Mouse (Mus musculus): ENCODE results near the gene Traf3ip1. TPM values are rescaled to one million over a fixed set of nuclear protein-coding genes. Genes with fewer than 3 reads are reported as not detected.

The Traf3ip1 gene
- total RNA-seq, 1 experiment from 2014 or later: 12.1 TPM

GRCm38 (mm10) chr1:91533961-91534723 lies 39.7 kb downstream of the Traf3ip1 start:
- no peak for DNase-seq

GRCm38 (mm10) chr1:91537786-91538569 lies 43.5 kb downstream of the Traf3ip1 start:
- DNase-seq: no peak

GRCm38 (mm10) chr1:91538570-91538929 lies 44.1 kb downstream of the Traf3ip1 start:
- no peak for DNase-seq

- no peak for DNase-seq
These were observed 44.8 kb downstream of the Traf3ip1 start for GRCm38 (mm10) chr1:91539246-91539645.

GRCm38 (mm10) chr1:91539704-91540270 lies 45.3 kb downstream of the Traf3ip1 start:
- DNase-seq: no peak

GRCm38 (mm10) chr1:91540271-91540826 lies 45.9 kb downstream of the Traf3ip1 start, which contains the start of gene Asb1:
Asb1 (plus strand) TSS chr1:91540544.
- peak; percentile 91 for DNase-seq

- DNase-seq: no peak
These were observed 46.7 kb downstream of the Traf3ip1 start for GRCm38 (mm10) chr1:91541042-91541592.

- no peak for DNase-seq
These were observed 49.5 kb downstream of the Traf3ip1 start for GRCm38 (mm10) chr1:91543974-91544373.

GRCm38 (mm10) chr1:91545226-91545625 lies 50.8 kb downstream of the Traf3ip1 start:
- no peak for DNase-seq

- DNase-seq: no peak
These were observed 53.1 kb downstream of the Traf3ip1 start for GRCm38 (mm10) chr1:91547567-91547966.

- no peak for DNase-seq
These were observed 54.6 kb downstream of the Traf3ip1 start for GRCm38 (mm10) chr1:91549073-91549472.

- DNase-seq: no peak
These were observed 62.7 kb downstream of the Traf3ip1 start for GRCm38 (mm10) chr1:91557099-91557498.

GRCm38 (mm10) chr1:91561226-91561625 lies 66.8 kb downstream of the Traf3ip1 start:
- DNase-seq: no peak

- DNase-seq: no peak
These were observed 68.6 kb downstream of the Traf3ip1 start for GRCm38 (mm10) chr1:91562977-91563590.

- no peak for DNase-seq
These were observed 69.6 kb downstream of the Traf3ip1 start for GRCm38 (mm10) chr1:91564004-91564403.

- no peak for DNase-seq
These were observed 70.2 kb downstream of the Traf3ip1 start for GRCm38 (mm10) chr1:91564598-91564997.

GRCm38 (mm10) chr1:91567269-91567668 lies 72.8 kb downstream of the Traf3ip1 start:
- DNase-seq: no peak

- no peak for DNase-seq
These were observed 78.0 kb downstream of the Traf3ip1 start for GRCm38 (mm10) chr1:91572458-91572857.

GRCm38 (mm10) chr1:91574208-91574607 lies 79.8 kb downstream of the Traf3ip1 start:
- DNase-seq: peak; percentile 57

GRCm38 (mm10) chr1:91577883-91578517 lies 83.6 kb downstream of the Traf3ip1 start:
- no peak for DNase-seq

All from adrenal gland, postnatal 25 days (tissue).